Mouse (Mus musculus): ENCODE measurements around the gene Calm3.
A peak's percentile ranks its signal among the peaks of the same experiment; 100 is the strongest.

Gene Calm3

GRCm38 (mm10) chr7:16940292-16940691, 16.4 kb upstream of the Calm3 start:
- DNase-seq (ENCODE audit: low spot score) = no peak

GRCm38 (mm10) chr7:16938117-16938791, 14.3 kb upstream of the Calm3 start:
- DNase-seq (ENCODE audit: low spot score) = no peak

GRCm38 (mm10) chr7:16937312-16937711, 13.4 kb upstream of the Calm3 start:
- DNase-seq (ENCODE audit: low spot score) = no peak

GRCm38 (mm10) chr7:16932704-16933577, 9.0 kb upstream of the Calm3 start:
- no peak for DNase-seq (ENCODE audit: low spot score)

- peak; percentile 67 for DNase-seq (ENCODE audit: low spot score)
Measured at GRCm38 (mm10) chr7:16931968-16932627, 8.2 kb upstream of the Calm3 start.

- DNase-seq (ENCODE audit: low spot score) = no peak
Measured at GRCm38 (mm10) chr7:16930850-16931249, 6.9 kb upstream of the Calm3 start.

GRCm38 (mm10) chr7:16928341-16928740, 4.4 kb upstream of the Calm3 start:
- no peak for DNase-seq (ENCODE audit: low spot score)

GRCm38 (mm10) chr7:16923283-16924036, 454 bp downstream of the Calm3 start:
- no peak for DNase-seq (ENCODE audit: low spot score)

- no peak for DNase-seq (ENCODE audit: low spot score)
Measured at GRCm38 (mm10) chr7:16922360-16922973, 1.4 kb downstream of the Calm3 start.

GRCm38 (mm10) chr7:16921881-16922335, 2.0 kb downstream of the Calm3 start:
- no peak for DNase-seq (ENCODE audit: low spot score)

- DNase-seq (ENCODE audit: low spot score) = no peak
Measured at GRCm38 (mm10) chr7:16920818-16921791, 2.8 kb downstream of the Calm3 start.

- no peak for DNase-seq (ENCODE audit: low spot score)
Measured at GRCm38 (mm10) chr7:16920150-16920579, 3.7 kb downstream of the Calm3 start.

- no peak for DNase-seq (ENCODE audit: low spot score)
Measured at GRCm38 (mm10) chr7:16919395-16920149, 4.3 kb downstream of the Calm3 start.

- DNase-seq (ENCODE audit: low spot score) = no peak
Measured at GRCm38 (mm10) chr7:16918670-16919069, 5.2 kb downstream of the Calm3 start.

GRCm38 (mm10) chr7:16918014-16918413, 5.9 kb downstream of the Calm3 start:
- no peak for DNase-seq (ENCODE audit: low spot score)

- DNase-seq (ENCODE audit: low spot score) = no peak
Measured at GRCm38 (mm10) chr7:16917447-16917846, 6.5 kb downstream of the Calm3 start.

GRCm38 (mm10) chr7:16916342-16917265, 7.3 kb downstream of the Calm3 start:
- no peak for DNase-seq (ENCODE audit: low spot score)

All from ovary, postnatal 10 days (tissue).